Mouse (Mus musculus) kidney, adult 2 months (tissue): Measurements from ENCODE around the gene Msh4.

Source experiments
- CTCF ChIP-seq: fragments of 200-500 bp; conservative IDR thresholded peaks from 2 replicates; pipeline ENCODE4 v1.5.1; 2011; ENCODE audit warnings: low read depth, mild to moderate bottlenecking, control low read depth, low read length, moderate library complexity, mixed read lengths; ENCODE audit not compliant: insufficient read depth, insufficient read length
- POLR2A ChIP-seq: fragments of 200-500 bp; IDR thresholded peaks from one replicate; pipeline ENCODE4 v1.6.1; 2011; ENCODE audit warnings: low read depth, low read length, control low read depth

GRCm38 (mm10) chr3:153846109-153846508, 59.8 kb downstream of the Msh4 start:
- TF ChIP-seq CTCF (no peak), POLR2A (no peak)
